Mouse (Mus musculus): Measurements from ENCODE around the gene Ccl17. TPM values are rescaled to one million over a fixed set of nuclear protein-coding genes. Genes with fewer than 3 reads are reported as not detected.

Ccl17 gene
- polyA plus RNA-seq, 1 experiment = not detected

- TF ChIP-seq GATA1 (IDR thresholded peaks at IDR 0.05; ENCODE audit: low read length) = no peak
These were observed 26.4 kb upstream of the Ccl17 start for GRCm38 (mm10) chr8:94783890-94784289.

- TF ChIP-seq GATA1 (IDR thresholded peaks at IDR 0.05; ENCODE audit: low read length) = no peak
These were observed 24.8 kb upstream of the Ccl17 start for GRCm38 (mm10) chr8:94785247-94785985.

- no peak for TF ChIP-seq GATA1 (IDR thresholded peaks at IDR 0.05; ENCODE audit: low read length)
These were observed 24.2 kb upstream of the Ccl17 start for GRCm38 (mm10) chr8:94785995-94786595.

- no peak for TF ChIP-seq GATA1 (IDR thresholded peaks at IDR 0.05; ENCODE audit: low read length)
These were observed 22.4 kb upstream of the Ccl17 start for GRCm38 (mm10) chr8:94787524-94788501.

GRCm38 (mm10) chr8:94789256-94789955, 20.8 kb upstream of the Ccl17 start:
- no peak for TF ChIP-seq GATA1 (IDR thresholded peaks at IDR 0.05; ENCODE audit: low read length)

- TF ChIP-seq GATA1 (IDR thresholded peaks at IDR 0.05; ENCODE audit: low read length) = no peak
These were observed 15.9 kb upstream of the Ccl17 start for GRCm38 (mm10) chr8:94794368-94794767.

GRCm38 (mm10) chr8:94794782-94795181, 15.5 kb upstream of the Ccl17 start:
- no peak for TF ChIP-seq GATA1 (IDR thresholded peaks at IDR 0.05; ENCODE audit: low read length)

- TF ChIP-seq GATA1 (IDR thresholded peaks at IDR 0.05; ENCODE audit: low read length) = no peak
These were observed 9.8 kb upstream of the Ccl17 start for GRCm38 (mm10) chr8:94800278-94800968.

GRCm38 (mm10) chr8:94801293-94802095, 8.8 kb upstream of the Ccl17 start:
- TF ChIP-seq GATA1 (IDR thresholded peaks at IDR 0.05; ENCODE audit: low read length) = no peak

- peak; percentile 17 for TF ChIP-seq GATA1 (IDR thresholded peaks at IDR 0.05; ENCODE audit: low read length)
These were observed 7.9 kb upstream of the Ccl17 start for GRCm38 (mm10) chr8:94802375-94802774.

- no peak for TF ChIP-seq GATA1 (IDR thresholded peaks at IDR 0.05; ENCODE audit: low read length)
These were observed 6.7 kb upstream of the Ccl17 start for GRCm38 (mm10) chr8:94803551-94803950.

GRCm38 (mm10) chr8:94804546-94805340, 5.5 kb upstream of the Ccl17 start:
- TF ChIP-seq GATA1 (IDR thresholded peaks at IDR 0.05; ENCODE audit: low read length) = no peak

- TF ChIP-seq GATA1 (IDR thresholded peaks at IDR 0.05; ENCODE audit: low read length) = no peak
These were observed 4.4 kb upstream of the Ccl17 start for GRCm38 (mm10) chr8:94805811-94806210.

Measured in G1E-ER4 (cell line).